Mouse (Mus musculus) cortical plate, adult 2 months (tissue): ENCODE results near the gene Ldhd.

ENCODE experiments used
- CTCF ChIP-seq: fragments of 200-500 bp; IDR thresholded peaks from 2 replicates; pipeline ENCODE4 v1.5.1; 2011; ENCODE audit warnings: mild to moderate bottlenecking, control low read depth, low read length; ENCODE audit not compliant: insufficient read depth; ENCODE audit errors: extremely low read depth
- POLR2A ChIP-seq: fragments of 200-500 bp; IDR thresholded peaks from 2 replicates; pipeline ENCODE4 v1.6.1; 2011; ENCODE audit warnings: mild to moderate bottlenecking, low read length, control low read depth; ENCODE audit not compliant: insufficient read depth; ENCODE audit errors: extremely low read depth

- TF ChIP-seq CTCF (no peak), POLR2A (no peak)
Measured at GRCm38 (mm10) chr8:111624081-111624852, 5.9 kb downstream of the Ldhd start.
